Mouse (Mus musculus) kidney, adult 2 months (tissue): ENCODE measurements at regions not wholly inside any gene's neighbourhood (a gene's known extent, or its start where the extent isn't known, plus 50 kb on each side); places are given as distances from the start of the nearest gene placed in this dataset.

ENCODE experiments used
- DNase-seq: peaks from one replicate; pipeline ENCODE4 v3.0.0; 2021
- H3K27ac ChIP-seq: fragments of 200-500 bp; 2 replicates; pipeline ENCODE4 v1.5.1; 2012; ENCODE audit warnings: low read depth, low read length, control low read depth, inconsistent platforms; ENCODE audit not compliant: insufficient read depth
- H3K27me3 ChIP-seq: fragments of 200-500 bp; replicated peaks from 2 replicates; pipeline ENCODE4 v1.6.1; 2012; ENCODE audit warnings: mild to moderate bottlenecking, moderate library complexity, low read length, inconsistent platforms; ENCODE audit not compliant: control insufficient read depth, insufficient read depth
- H3K36me3 ChIP-seq: fragments of 200-500 bp; 2 replicates; pipeline ENCODE4 v1.6.1; 2012; ENCODE audit warnings: mild to moderate bottlenecking, moderate library complexity, low read length, inconsistent platforms; ENCODE audit not compliant: control insufficient read depth, insufficient read depth
- H3K4me1 ChIP-seq: fragments of 200-500 bp; 2 replicates; pipeline ENCODE4 v1.6.1; 2011; ENCODE audit warnings: low read length; ENCODE audit not compliant: control insufficient read depth, insufficient read depth
- H3K4me3 ChIP-seq: fragments of 200-500 bp; 2 replicates; pipeline ENCODE4 v1.5.1; 2011; ENCODE audit warnings: mild to moderate bottlenecking, low read depth, low read length, control low read depth; ENCODE audit not compliant: insufficient read depth
- CTCF ChIP-seq: fragments of 200-500 bp; conservative IDR thresholded peaks from 2 replicates; pipeline ENCODE4 v1.5.1; 2011; ENCODE audit warnings: low read depth, mild to moderate bottlenecking, control low read depth, low read length, moderate library complexity, mixed read lengths; ENCODE audit not compliant: insufficient read depth, insufficient read length
- POLR2A ChIP-seq: fragments of 200-500 bp; IDR thresholded peaks from one replicate; pipeline ENCODE4 v1.6.1; 2011; ENCODE audit warnings: low read depth, low read length, control low read depth
- WGBS: fragments of 180-500 bp; shearing (Covaris S2); methylation state at CpG from one replicate; pipeline ENCODE4 v1.1.7; 2018; 5-methylcytosine and 5-hydroxymethylcytosine counted together

- Histone ChIP-seq H3K36me3 (no peaks in the 10 kb centered on the region), H3K27me3 (no peaks in the 10 kb centered on the region), H3K4me1 (no peaks in the 10 kb centered on the region), H3K27ac (no peak overlapping the region), H3K4me3 (no peak overlapping the region)
- DNase-seq: no peak
- TF ChIP-seq POLR2A (no peak), CTCF (no peak)
These were observed 72.6 kb upstream of the Btbd3 start for GRCm38 (mm10) chr2:138183722-138184121.

DNA sequence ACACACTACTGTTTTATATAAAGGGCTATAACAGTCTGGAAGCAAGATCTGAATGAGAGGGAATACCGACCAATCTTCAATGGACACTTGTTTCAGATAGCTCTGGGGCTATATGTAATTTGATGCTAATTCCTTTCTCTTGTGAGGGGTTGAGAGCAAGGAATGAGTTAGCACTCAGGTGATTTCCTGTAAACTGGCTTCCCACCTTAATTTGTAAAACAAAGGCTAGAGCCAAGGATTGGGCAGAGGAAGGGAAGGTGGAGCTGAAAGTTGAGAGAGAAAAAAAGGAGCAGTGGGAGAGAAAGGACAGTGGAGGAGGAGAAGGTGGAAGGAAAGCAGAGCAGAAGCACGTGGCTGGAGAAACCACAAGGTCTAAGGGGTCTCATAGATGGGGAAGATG lies 71.5 kb upstream of the Btbd3 start:
- Histone ChIP-seq H3K36me3 (no peaks in the 10 kb centered on the region), H3K4me3 (no peak overlapping the region), H3K4me1 (no peaks in the 10 kb centered on the region), H3K27me3 (no peaks in the 10 kb centered on the region), H3K27ac (no peak overlapping the region)
- WGBS: 44% methylated on average over 2 of the region's 2 CpGs
- no peak for DNase-seq
- TF ChIP-seq CTCF (no peak), POLR2A (no peak)

DNA sequence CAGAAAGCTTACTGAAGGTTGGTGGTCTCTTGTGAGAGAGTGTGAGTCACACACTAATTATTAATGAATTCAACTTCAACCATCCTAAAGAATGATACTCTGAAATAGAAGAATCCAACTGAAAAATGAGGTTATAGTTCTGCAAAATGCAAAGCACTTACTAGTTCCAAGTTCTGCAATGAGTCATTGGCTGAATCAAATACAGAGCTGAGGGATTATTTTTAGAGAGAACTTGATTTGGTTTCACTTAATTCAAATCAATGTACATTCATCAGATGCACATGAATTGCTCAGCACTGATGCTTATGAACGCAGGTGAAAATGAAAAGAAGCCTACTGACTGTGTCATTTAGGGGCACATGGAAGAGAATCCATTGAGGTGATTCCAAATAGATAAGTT lies 69.7 kb upstream of the Btbd3 start:
- Histone ChIP-seq H3K27me3 (no peaks in the 10 kb centered on the region), H3K4me3 (no peak overlapping the region), H3K4me1 (no peaks in the 10 kb centered on the region), H3K27ac (no peak overlapping the region), H3K36me3 (no peaks in the 10 kb centered on the region)
- WGBS: 79% methylated on average over 1 of the region's 1 CpGs
- TF ChIP-seq POLR2A: no peak
- no peak for TF ChIP-seq CTCF
- DNase-seq: no peak

DNA sequence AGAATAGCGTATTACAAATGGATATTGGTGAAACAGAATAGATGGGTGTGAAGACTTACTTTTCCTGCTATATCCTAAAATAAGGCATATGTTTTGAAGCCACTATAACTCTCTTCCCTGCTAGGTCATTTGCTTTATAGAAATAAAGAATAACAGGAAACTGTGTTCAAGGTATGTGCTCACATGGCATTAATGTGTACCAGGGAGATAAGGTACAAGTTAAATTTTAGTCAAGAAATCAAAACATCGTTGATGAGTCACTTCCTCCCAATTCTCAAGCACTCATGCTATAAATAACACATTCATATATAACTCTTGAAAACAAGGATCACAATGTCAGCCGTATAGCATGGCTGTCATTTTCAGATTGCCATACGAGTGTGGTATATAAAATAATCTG lies 62.8 kb upstream of the Btbd3 start:
- H3K27ac ChIP-seq: no peak overlapping the region
- no peak for TF ChIP-seq POLR2A
- TF ChIP-seq CTCF: no peak
- no peaks in the 10 kb centered on the region for H3K36me3 ChIP-seq
- no peak for DNase-seq
- H3K4me3 ChIP-seq: no peak overlapping the region
- no peaks in the 10 kb centered on the region for H3K4me1 ChIP-seq
- 71% methylated on average over 4 of the region's 4 CpGs for WGBS
- H3K27me3 ChIP-seq: no peaks in the 10 kb centered on the region

- no peak for TF ChIP-seq CTCF
- TF ChIP-seq POLR2A: no peak
- Histone ChIP-seq H3K27ac (no peak overlapping the region), H3K4me1 (no peaks in the 10 kb centered on the region), H3K27me3 (no peaks in the 10 kb centered on the region), H3K4me3 (no peak overlapping the region), H3K36me3 (no peaks in the 10 kb centered on the region)
- peak; percentile 17 for DNase-seq
- WGBS: 43% methylated on average over 4 of the region's 4 CpGs
These were observed 57.3 kb upstream of the Btbd3 start for GRCm38 (mm10) chr2:138199016-138199415.
